Mouse (Mus musculus) spleen, postnatal 4 days (tissue): ENCODE results near the gene Gm3636.
"Not testable (repeated sequence)": the region's sequence is repeated elsewhere in the genome, so short reads cannot be mapped to it uniquely, and the experiment has no call there.

Source experiments
- DNase-seq, 2 experiments: peaks; one replicate each; pipeline ENCODE4 v3.0.0; 2022; ENCODE audit warnings: low spot score in 2 of 2

Gene Gm3636

GRCm38 (mm10) chr14:6742232-6742631 is at the start of gene Gm3636:
Gm3636 (minus strand) TSS chr14:6742332.
- DNase-seq: not testable (repeated sequence)

GRCm38 (mm10) chr14:6774311-6774710 is 32.2 kb upstream of the Gm3636 start, which contains the start of gene Gm8362:
Gm8362 (minus strand) TSS chr14:6774411.
- DNase-seq: not testable (repeated sequence)

GRCm38 (mm10) chr14:6757231-6757536 is 15.1 kb upstream of the Gm3636 start:
- peak in 1 of 2 experiments; percentile 9 for DNase-seq

GRCm38 (mm10) chr14:6756384-6757230 is 14.5 kb upstream of the Gm3636 start:
- not testable (repeated sequence) for DNase-seq

DNA sequence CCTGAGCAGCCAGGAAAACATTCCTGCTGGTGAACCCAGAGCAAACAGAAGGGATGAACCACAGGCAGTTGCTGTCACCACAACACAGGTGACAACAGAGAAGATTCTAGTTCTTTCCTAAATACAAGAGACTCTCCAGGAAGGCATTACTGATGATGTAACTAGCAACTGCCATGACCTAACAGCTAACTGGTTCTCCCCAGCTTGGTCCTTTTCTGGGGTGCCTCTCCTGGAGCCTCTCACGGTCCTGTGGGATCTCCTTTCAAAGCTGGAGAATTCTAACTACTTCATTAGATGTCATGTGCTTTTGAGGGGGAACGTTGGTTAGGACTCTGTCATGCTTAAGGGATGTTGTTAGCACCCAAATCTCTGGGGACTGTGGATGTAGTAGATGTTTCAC is 22.0 kb downstream of the Gm3636 start, which contains the start of gene Gm8050:
Gm8050 (minus strand) TSS at position 101 of the 400 bp plus-strand sequence.
- not testable (repeated sequence) for DNase-seq
